Mouse (Mus musculus) thymus, adult 2 months (tissue): ENCODE measurements around the gene Emg1.
A peak's percentile ranks its signal among the peaks of the same experiment; 100 is the strongest.

ENCODE experiments used
- CTCF ChIP-seq: fragments of 200-500 bp; IDR thresholded peaks from 2 replicates; pipeline ENCODE4 v1.5.1; 2012; ENCODE audit warnings: mild to moderate bottlenecking, control low read depth, low read length, moderate library complexity, borderline replicate concordance; ENCODE audit not compliant: control insufficient read depth, poor library complexity, insufficient read depth; ENCODE audit errors: extremely low read depth
- POLR2A ChIP-seq: fragments of 200-500 bp; IDR thresholded peaks from 2 replicates; pipeline ENCODE4 v1.6.1; 2012; ENCODE audit warnings: mild to moderate bottlenecking, low read length, control low read depth, moderate library complexity; ENCODE audit not compliant: control insufficient read depth, poor library complexity, insufficient read depth; ENCODE audit errors: extremely low read depth

DNA sequence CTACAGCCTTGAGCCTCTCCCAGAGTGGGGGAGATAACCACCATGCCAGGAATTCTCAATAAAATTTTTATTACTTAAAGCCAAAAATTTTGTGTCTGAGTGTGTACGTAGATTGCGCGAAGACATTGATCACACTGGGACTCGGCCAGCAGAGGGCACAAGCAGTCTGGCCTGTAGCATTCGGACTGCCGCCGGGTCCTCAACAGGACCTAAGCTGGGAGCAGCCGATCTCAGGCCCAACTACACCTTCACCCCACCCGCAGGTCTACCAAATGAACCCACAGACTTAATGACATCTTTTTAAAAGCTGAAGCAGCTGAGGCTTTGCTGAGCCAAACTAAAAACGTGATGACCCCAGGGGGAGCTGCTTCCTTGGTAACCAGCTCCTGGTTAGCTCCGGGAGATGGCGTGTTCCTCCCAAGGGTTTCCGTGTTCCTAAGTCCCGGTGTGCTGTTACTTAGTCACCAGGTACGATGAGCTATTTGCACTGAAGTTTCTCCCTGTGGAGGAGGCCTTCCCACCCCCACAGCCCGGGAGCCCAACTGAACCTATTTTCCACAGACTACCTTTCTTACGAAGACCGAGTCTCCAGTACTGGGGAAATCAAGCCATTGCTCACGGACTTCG lies 5.0 kb upstream of the Emg1 start:
- TF ChIP-seq POLR2A: no peak
- TF ChIP-seq CTCF: peak; percentile 81; the same call in 1 of the 2 replicates
